Mouse (Mus musculus): ENCODE data around the gene Ablim1.

Ablim1 gene

DNA sequence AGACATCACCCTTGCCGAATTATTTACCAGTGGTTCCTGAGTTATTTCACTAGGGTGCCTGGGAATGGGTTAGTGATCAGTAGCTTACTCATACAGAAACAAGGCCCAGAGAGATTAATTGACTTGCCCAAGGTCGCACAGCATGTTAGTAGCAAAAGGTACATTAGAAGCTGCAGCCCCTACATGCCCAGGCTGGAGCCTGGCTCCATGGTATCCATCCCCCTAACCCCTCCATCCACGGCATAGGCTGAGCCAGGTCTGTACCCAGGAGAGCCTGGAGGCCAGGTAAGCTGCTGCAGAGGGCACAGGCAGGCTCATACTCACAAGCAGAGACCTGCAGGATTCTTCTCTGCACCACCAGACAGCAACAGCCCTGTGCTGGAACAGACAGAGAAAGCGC lies 312.8 kb downstream of the Ablim1 start:
- DNase-seq, result no peak

DNA sequence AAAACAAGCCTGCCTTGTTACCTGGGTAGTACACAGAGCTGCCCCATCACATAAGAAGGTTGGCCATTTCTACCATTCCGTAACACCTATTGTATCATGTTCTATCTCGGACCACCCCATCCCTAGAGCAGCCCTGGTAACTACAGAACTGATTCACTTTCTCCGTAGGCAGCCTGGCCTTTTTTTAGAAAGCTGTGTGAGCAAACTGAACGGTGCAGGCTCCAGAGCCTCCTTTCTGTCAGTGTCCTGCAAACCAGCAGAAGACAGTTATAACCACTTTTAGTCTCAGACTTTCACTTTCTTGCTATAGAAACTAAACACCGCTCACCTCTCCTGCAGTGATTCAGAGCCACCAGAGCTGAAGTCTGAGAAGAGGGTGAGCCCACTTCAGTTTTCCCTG lies 314.1 kb downstream of the Ablim1 start:
- no peak for DNase-seq

DNA sequence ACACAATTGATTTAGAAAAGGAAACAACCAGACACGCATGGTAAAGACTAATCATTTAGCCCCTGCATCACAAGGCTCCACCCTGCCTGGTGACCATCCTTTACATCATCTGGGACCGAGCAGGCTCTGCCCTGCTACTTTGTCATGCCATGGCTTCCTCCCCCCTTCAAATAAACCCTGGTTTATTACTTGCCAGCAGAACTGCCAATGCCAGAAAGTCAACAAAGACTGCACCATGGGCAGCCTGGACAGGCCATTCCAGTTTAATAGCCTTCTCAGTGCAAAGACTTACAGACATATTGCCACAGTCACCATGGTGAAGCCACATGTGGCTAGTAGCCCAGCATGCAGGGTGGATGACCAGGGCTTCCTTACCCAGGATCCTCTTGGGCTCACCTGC lies 314.9 kb downstream of the Ablim1 start:
- DNase-seq, result no peak

DNA sequence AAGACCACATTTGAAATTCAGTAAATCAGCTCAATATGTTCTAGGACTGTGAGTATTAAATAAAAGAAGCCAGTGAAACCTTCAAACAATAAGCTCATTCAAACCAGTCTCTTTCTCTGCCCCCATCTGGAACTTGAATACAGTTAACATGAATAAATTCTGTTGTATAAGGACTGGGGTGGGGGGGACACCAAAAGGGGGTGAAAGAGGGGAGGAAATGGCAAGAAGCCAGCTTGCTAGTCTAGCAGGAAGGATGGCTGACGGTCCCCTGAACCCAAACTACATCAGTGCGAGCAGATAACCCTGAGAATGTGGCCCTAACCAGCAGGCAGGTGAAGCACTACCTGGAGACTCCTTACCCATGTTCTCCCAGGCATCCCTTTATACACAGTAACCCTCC lies 315.8 kb downstream of the Ablim1 start:
- DNase-seq, result no peak

DNA sequence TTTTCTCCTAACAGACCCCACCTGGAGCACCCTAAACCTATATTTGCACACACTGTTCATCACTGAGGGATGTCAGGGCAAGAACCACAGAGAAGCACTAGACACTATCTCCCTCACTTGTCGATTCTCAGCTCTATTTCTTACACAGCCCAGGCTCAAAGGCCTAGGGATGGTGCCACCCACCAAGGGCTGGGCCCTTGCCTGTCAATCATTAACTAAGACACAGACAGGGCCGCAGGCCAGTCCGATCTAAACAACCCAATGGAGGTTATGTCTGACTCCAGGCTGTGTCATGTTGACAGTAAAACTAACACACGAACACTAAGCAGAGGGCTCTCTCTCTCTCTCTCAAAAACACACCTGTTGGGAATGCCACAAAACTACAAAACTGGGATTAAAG lies 316.4 kb downstream of the Ablim1 start:
- no peak for DNase-seq

DNA sequence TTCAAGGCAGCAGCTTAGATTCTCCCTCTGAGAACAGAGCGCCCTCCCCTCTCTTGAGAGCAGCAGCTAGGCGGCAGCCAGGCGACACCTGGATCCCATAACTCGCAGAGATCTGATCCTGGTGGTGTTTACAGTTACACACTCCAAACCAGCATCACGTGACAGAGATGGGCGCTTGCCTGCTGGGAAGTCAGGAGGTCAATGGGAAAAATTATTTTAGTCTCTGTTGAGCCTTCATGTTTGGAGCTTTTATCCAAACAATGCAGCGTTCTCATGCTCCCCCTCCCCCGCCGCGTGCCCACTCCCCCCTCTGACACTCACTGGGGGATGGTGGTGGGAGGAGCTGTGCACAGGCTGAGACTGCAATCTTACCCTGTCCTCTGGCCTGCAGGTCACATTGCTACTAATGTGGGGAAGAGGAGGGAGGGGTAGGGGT lies 317.5 kb downstream of the Ablim1 start:
- DNase-seq, result no peak

DNA sequence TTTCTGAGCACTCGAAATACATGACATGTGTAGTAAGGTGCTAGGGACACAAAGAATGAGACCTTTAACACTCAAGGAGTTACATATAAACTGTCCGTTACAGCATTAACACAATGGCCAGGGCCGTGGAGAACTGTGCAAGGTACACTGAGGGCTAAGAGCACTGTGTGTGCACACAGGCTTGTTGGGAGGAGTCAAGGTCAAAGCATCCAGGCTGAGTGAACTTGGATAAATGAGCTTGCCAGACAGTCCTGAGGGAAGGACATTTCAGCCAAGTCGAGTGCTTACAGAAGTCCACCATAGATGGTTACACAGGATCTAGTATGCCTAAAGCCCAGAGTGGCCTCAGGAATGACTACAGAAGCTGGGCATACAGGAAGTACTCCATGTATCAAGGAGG lies 319.3 kb downstream of the Ablim1 start:
- DNase-seq, result no peak

DNA sequence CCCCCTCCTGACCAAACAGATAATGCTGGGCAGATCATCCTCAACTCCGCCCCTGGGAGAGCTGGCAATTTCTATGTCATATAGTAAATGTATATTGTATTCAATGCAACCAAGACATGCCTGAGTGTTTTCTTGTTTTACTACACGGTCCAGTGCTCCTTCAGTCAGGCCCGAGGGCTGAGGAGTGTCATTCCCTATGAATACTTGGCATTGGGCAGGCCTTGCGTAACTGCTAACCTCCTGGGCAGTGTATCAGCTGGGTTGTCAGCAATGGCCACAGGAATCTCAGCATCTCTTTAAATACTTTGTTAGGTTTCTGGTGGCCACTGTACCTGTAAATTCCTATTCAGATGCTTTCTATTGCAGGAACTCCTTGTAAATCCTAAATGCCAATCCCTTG lies 320.1 kb downstream of the Ablim1 start:
- no peak for DNase-seq

DNA sequence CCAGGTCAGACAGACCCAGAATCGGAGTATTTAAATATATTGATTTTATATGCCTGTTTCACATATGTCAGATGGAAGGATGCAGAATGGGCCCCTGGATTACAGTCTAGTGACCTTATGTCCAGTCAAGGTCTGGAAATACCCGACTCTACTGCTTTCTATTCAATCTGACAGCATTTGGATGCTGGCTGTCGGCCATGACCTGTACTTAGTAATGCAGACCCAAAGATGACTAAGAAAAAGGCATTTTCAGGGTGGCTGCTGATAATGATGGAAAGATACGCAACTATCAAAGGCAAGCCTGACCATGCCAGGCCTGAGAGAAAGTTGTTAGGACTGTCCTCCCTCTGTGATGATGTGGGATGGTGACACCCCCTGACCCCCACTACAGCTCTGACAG lies 321.0 kb downstream of the Ablim1 start:
- DNase-seq, result no peak

DNA sequence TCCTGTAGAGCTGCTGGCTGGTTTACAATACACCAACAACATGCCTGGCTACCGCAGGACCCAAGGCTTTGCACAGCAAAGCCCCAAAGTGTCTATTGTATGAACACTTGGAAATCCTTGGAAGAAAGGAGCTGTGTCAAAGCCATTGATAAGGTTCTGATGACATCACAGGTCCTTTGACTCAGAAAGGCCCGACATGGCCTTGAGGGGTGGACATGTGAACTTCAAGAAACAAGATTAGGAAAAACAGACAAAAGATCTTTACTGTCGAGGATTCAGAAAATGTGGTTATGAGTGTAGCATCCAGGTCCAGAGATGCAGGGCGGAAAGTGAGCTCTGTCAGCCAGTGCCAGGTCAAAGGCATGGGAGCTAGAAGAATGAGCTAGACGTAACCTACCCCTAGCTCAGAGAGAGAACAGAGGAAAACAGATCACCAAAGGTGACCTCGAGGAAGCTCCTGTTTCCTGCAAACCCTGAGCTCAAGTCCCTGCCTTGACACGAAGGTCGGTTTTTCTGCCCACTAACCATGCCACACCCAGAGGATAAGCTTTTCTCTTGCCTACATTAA lies 321.7 kb downstream of the Ablim1 start:
- no peak for DNase-seq

DNA sequence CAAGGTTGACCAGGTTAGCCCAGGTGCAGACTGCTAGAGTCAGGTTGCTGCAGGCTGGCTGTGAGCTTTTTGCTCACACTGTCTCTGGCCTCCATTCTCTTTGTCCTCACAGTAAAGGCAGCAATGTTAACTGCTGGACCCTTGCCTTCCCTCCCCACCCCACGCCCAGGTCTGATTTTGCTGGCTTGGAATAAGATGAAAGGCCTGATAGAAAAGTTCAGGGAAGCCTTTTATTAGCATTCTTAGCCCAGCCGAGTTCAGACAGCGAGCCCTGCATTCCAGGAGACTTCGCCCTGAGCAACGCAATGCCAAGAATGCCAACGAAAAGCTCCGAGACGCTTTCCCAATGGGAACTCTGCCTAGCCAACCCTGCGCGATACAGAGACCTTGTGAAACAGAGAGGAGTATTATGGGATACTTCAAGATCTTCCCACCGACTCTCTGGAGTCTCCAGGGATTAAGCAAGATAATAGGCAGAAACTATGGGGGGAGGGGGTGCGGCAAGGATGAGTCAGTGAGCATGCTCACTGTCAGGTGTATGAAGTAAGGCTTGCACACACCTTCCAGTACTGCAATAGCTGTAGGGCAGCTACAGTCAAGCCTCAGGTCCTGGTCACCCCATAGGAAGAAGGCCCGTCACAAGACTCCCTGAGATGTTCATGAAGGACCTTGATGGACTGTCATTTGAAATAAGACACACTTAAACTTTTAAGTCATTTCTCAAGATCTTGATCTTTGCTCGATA lies 324.2 kb downstream of the Ablim1 start:
- DNase-seq, result no peak

DNA sequence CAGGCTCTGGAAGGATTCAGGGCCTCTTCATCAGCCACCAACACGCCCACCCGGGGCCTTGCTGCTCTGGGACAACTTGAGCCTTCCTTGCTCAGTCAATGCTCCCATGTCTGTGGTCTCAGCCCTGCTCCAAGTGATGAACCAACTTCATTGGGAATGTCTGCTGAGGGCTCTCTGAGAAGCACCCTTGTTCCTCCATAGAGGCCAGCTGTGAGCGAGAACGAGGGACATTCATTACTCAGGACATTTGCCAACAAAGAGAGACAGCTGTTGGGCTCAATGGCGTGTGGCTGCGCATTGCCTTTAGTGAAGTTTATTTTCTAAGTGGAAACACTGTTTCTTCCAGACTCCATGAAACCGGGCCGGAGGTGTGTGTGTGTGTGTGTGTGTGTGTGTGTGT lies 325.5 kb downstream of the Ablim1 start:
- peak; percentile 41 for DNase-seq

DNA sequence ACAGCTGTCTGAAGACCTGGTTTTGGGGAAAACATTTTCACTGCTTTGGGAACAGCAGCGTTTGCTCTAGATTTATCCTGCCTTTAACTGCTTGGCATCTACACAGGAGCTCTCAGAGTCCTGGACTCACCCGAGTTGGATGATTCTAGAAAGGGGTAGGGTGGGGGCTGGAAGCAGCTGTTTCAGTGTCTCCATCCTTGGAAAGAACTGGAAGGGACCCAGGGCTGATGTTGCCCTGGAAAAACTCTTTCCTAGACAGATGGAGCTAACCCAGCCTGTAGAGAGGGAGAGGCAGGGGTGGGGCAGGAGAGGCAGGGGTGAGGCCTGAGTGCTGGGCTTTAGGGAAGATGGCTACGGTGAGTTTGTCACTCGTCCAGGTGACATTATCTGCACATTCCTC lies 330.5 kb downstream of the Ablim1 start:
- no peak for DNase-seq

DNA sequence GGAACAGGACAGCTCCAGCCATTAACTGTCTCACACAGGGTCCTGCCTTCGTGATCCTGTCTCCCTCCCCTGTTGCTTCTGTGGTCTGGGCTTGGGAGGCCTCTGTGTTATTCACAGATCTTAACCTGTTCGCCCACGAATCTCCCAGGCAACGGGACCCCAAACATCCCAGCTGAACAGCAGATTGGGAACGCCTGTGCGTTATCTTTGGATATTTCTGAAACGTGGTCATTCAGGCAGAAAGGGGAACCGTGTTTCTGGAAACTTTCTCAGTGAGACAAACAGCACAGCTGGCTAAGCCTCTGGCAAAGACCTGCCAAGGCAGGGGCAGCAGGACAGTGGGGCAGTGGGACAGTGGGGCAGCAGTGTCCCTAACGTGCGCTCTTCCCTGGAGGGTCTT lies 331.0 kb downstream of the Ablim1 start:
- no peak for DNase-seq

All from layer of hippocampus, adult 9-11 months (tissue).